Mouse (Mus musculus) spleen, embryonic (tissue): ENCODE results near the gene Scgb1b3.

Experiments
- CTCF ChIA-PET: fragments of 350-600 bp; sonication (Branson Sonifier 250); formaldehyde crosslinking; loops from one replicate; lab custom pipeline; 2022; lab: Charles Lee

The Scgb1b3 gene

GRCm38 (mm10) chr7:31375292-31375691, at the start of gene Scgb1b3:
Scgb1b3 (plus strand) TSS chr7:31375592.
- CTCF ChIA-PET, result no interaction called here

GRCm38 (mm10) chr7:31362022-31362560, 13.3 kb upstream of the Scgb1b3 start, which contains the start of gene Scgb2b3:
Scgb2b3 (minus strand) TSS chr7:31362072.
- CTCF ChIA-PET, result no interaction called here
